Mouse (Mus musculus): ENCODE data around the gene Pkn1.

Pkn1 gene

GRCm38 (mm10) chr8:83654725-83655124 is 44.3 kb downstream of the Pkn1 start:
- DNase-seq (ENCODE audit: low read depth), result no peak

- DNase-seq (ENCODE audit: low read depth), result no peak
Measured at GRCm38 (mm10) chr8:83653662-83654017, 45.3 kb downstream of the Pkn1 start.

- DNase-seq (ENCODE audit: low read depth), result peak; percentile 54
Measured at GRCm38 (mm10) chr8:83652744-83653661, 46.0 kb downstream of the Pkn1 start.

GRCm38 (mm10) chr8:83652030-83652743 is 46.8 kb downstream of the Pkn1 start, which contains the start of gene Gipc1:
TSS of gene Gipc1 (plus strand) at chr8:83652677.
- DNase-seq (ENCODE audit: low read depth), result peak; percentile 98

- DNase-seq (ENCODE audit: low read depth), result no peak
Measured at GRCm38 (mm10) chr8:83649699-83650098, 49.3 kb downstream of the Pkn1 start.

- no peak for DNase-seq (ENCODE audit: low read depth)
Measured at GRCm38 (mm10) chr8:83648031-83648430, 50.9 kb downstream of the Pkn1 start.

GRCm38 (mm10) chr8:83647511-83647910 is 51.5 kb downstream of the Pkn1 start:
- DNase-seq (ENCODE audit: low read depth), result no peak

GRCm38 (mm10) chr8:83639649-83640048 is 59.3 kb downstream of the Pkn1 start:
- DNase-seq (ENCODE audit: low read depth), result no peak

- DNase-seq (ENCODE audit: low read depth), result peak; percentile 80
Measured at GRCm38 (mm10) chr8:83638856-83639255, 60.1 kb downstream of the Pkn1 start.

GRCm38 (mm10) chr8:83632083-83632707 is 66.8 kb downstream of the Pkn1 start:
- no peak for DNase-seq (ENCODE audit: low read depth)

- peak; percentile 38 for DNase-seq (ENCODE audit: low read depth)
Measured at GRCm38 (mm10) chr8:83625676-83626299, 73.2 kb downstream of the Pkn1 start.

- DNase-seq (ENCODE audit: low read depth), result peak; percentile 53
Measured at GRCm38 (mm10) chr8:83624739-83625138, 74.2 kb downstream of the Pkn1 start.

GRCm38 (mm10) chr8:83623549-83623948 is 75.4 kb downstream of the Pkn1 start:
- no peak for DNase-seq (ENCODE audit: low read depth)

GRCm38 (mm10) chr8:83622389-83622989 is 76.5 kb downstream of the Pkn1 start:
- DNase-seq (ENCODE audit: low read depth), result peak; percentile 93

- no peak for DNase-seq (ENCODE audit: low read depth)
Measured at GRCm38 (mm10) chr8:83621691-83622388, 77.1 kb downstream of the Pkn1 start.

GRCm38 (mm10) chr8:83619568-83620285 is 79.3 kb downstream of the Pkn1 start:
- peak; percentile 49 for DNase-seq (ENCODE audit: low read depth)

- DNase-seq (ENCODE audit: low read depth), result no peak
Measured at GRCm38 (mm10) chr8:83618566-83618965, 80.4 kb downstream of the Pkn1 start.

- no peak for DNase-seq (ENCODE audit: low read depth)
Measured at GRCm38 (mm10) chr8:83617111-83617510, 81.9 kb downstream of the Pkn1 start.

GRCm38 (mm10) chr8:83616625-83617024 is 82.4 kb downstream of the Pkn1 start:
- DNase-seq (ENCODE audit: low read depth), result no peak
